ENCODE assay signal across 27 mouse cellular contexts in the genomic region with DNA sequence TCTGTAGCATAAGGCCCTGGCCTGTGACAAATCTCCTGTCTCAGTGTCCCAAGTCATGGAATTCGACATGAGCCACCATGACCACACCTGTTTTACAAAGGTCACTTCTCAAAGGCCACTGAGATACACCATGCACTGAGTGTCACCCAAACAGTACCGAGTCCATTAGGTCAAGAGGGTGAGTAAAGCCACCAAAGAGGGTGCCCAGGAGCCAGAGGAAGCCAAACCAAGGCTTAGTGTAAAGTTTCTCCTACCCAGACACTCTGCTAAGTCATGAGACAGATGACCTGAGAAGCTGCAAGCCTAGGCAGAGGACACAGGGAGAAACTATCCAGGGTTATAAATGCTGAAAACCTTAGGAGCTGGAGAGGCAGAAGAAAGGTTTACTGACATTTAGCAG. TPM values are rescaled to one million over a fixed set of nuclear protein-coding genes. Genes with fewer than 3 reads are reported as not detected.
DNase-seq lines count a peak whose midpoint lies in the region; ATAC-seq and TF ChIP-seq lines count a peak whose summit lies in the region.
"Had no signal": no experiment of that assay in that cellular context is flagged by ENCODE, and none has a peak within 500 bp of the region (broad histone marks: within the 10 kb centered on the region; RNA-seq: fewer than 3 reads in every experiment).

No protein-coding gene starts in this region.

- H3K9ac ChIP-seq in intestine, embryonic 16.5 days (ENCODE audit: low read depth, low read length): no peak overlapping the region
- H3K9ac ChIP-seq in intestine, embryonic 15.5 days: no peak overlapping the region
- no peak overlapping the region for H3K9ac ChIP-seq in forebrain, embryonic 13.5 days
- no peak overlapping the region for H3K9ac ChIP-seq in heart, embryonic 11.5 days (ENCODE audit: low read depth, low read length)
- H3K9ac ChIP-seq: embryonic facial prominence, embryonic 13.5 days; forebrain, embryonic 12.5 days; heart, embryonic 13.5 days; hindbrain, embryonic 12.5 days; hindbrain, embryonic 15.5 days had no signal

- H3K4me3 ChIP-seq in cerebellum, adult 2 months (replicated peaks; ENCODE audit: insufficient read depth, low read depth, low read length): no peak overlapping the region
- H3K4me3 ChIP-seq in intestine, embryonic 16.5 days (ENCODE audit: low read length): no peak overlapping the region
- no peak overlapping the region for H3K4me3 ChIP-seq in intestine, embryonic 15.5 days (replicated peaks)
- no peak overlapping the region for H3K4me3 ChIP-seq in myocyte
- H3K4me3 ChIP-seq in forebrain, embryonic 13.5 days: no peak overlapping the region
- H3K4me3 ChIP-seq in heart, embryonic 11.5 days (ENCODE audit: low read depth, low read length): no peak overlapping the region
- H3K4me3 ChIP-seq: embryonic facial prominence, embryonic 10.5 days; embryonic facial prominence, embryonic 13.5 days; erythroblast, embryonic 14.5 days; forebrain, embryonic 12.5 days; heart, embryonic 13.5 days; hindbrain, embryonic 12.5 days; hindbrain, embryonic 15.5 days had no signal

- ATAC-seq in intestine, embryonic 16.5 days: no peak
- no peak for ATAC-seq in intestine, embryonic 15.5 days
- ATAC-seq in forebrain, embryonic 13.5 days: no peak
- no peak for ATAC-seq in heart, embryonic 11.5 days (replicated peaks; ENCODE audit: insufficient number of reproducible peaks, low FRiP score, low TSS enrichment)
- ATAC-seq: forebrain, embryonic 16.5 days; Patski had no signal

- no peaks in the 10 kb centered on the region for H3K9me3 ChIP-seq in intestine, embryonic 16.5 days (ENCODE audit: control insufficient read depth, low read length)
- H3K9me3 ChIP-seq in intestine, embryonic 15.5 days: no peaks in the 10 kb centered on the region
- H3K9me3 ChIP-seq in forebrain, embryonic 13.5 days (replicated peaks): no peaks in the 10 kb centered on the region
- H3K9me3 ChIP-seq in heart, embryonic 11.5 days (replicated peaks; ENCODE audit: control insufficient read depth, low read length): no peaks in the 10 kb centered on the region
- H3K9me3 ChIP-seq: embryonic facial prominence, embryonic 10.5 days; embryonic facial prominence, embryonic 13.5 days; forebrain, embryonic 12.5 days; G1E; heart, embryonic 13.5 days; hindbrain, embryonic 12.5 days; hindbrain, embryonic 15.5 days had no signal

- no peaks in the 10 kb centered on the region for H3K79me2 ChIP-seq in myocyte (ENCODE audit: control insufficient read depth, insufficient read depth)

- TF ChIP-seq CTCF in cerebellum, adult 2 months (IDR thresholded peaks at IDR 0.05; ENCODE audit: borderline replicate concordance, insufficient read depth, low read depth, low read length): no peak

- no peak for DNase-seq in cerebellum, adult 2 months
- DNase-seq in cerebellum, adult 11-12 months: no peak
- DNase-seq: adrenal gland, postnatal 10 days; adrenal gland, postnatal 36 days; cerebellum, adult 8-10 months; cerebellum, postnatal 10 days; cerebellum, postnatal 36 days; embryo, embryonic 11 days; gastrocnemius, postnatal 10 days; heart, adult 18-20 months; heart, postnatal 14 days; heart, postnatal 4 days had no signal

- H3ac ChIP-seq in myocyte (ENCODE audit: control insufficient read depth, insufficient read length): no peak overlapping the region

- no peaks in the 10 kb centered on the region for H3K27me3 ChIP-seq in cerebellum, adult 2 months (ENCODE audit: control insufficient read depth, insufficient read depth, low read length)
- H3K27me3 ChIP-seq in intestine, embryonic 16.5 days (replicated peaks; ENCODE audit: control insufficient read depth, insufficient read depth, low read length): no peaks in the 10 kb centered on the region
- H3K27me3 ChIP-seq in intestine, embryonic 15.5 days (replicated peaks): no peaks in the 10 kb centered on the region
- no peaks in the 10 kb centered on the region for H3K27me3 ChIP-seq in myocyte (ENCODE audit: control insufficient read depth, insufficient read depth, insufficient read length)
- H3K27me3 ChIP-seq in forebrain, embryonic 13.5 days: no peaks in the 10 kb centered on the region
- H3K27me3 ChIP-seq in heart, embryonic 11.5 days (ENCODE audit: control insufficient read depth, insufficient read depth, low read length): no peaks in the 10 kb centered on the region
- H3K27me3 ChIP-seq: embryonic facial prominence, embryonic 13.5 days; forebrain, embryonic 12.5 days; heart, embryonic 13.5 days; hindbrain, embryonic 12.5 days; hindbrain, embryonic 15.5 days; Patski had no signal

- WGBS in cerebellum, adult 2 months: 90% methylated on average over 2 of the region's 2 CpGs
- 78% methylated on average over 2 of the region's 2 CpGs for WGBS in intestine, embryonic 16.5 days
- 83% methylated on average over 2 of the region's 2 CpGs for WGBS in intestine, embryonic 15.5 days
- WGBS in forebrain, embryonic 13.5 days: 96% methylated on average over 2 of the region's 2 CpGs
- WGBS in heart, embryonic 11.5 days (ENCODE audit: insufficient replicate concordance): 83% methylated on average over 2 of the region's 2 CpGs

- TF ChIP-seq POLR2A in cerebellum, adult 2 months (IDR thresholded peaks at IDR 0.05; ENCODE audit: borderline replicate concordance, insufficient read depth, low read length): no peak
- TF ChIP-seq POLR2A in myocyte (IDR thresholded peaks at IDR 0.05; ENCODE audit: insufficient read length, low read depth): no peak

- no peak overlapping the region for H3K4me2 ChIP-seq in intestine, embryonic 16.5 days (ENCODE audit: low read depth, low read length)
- H3K4me2 ChIP-seq in intestine, embryonic 15.5 days (replicated peaks): no peak overlapping the region
- H3K4me2 ChIP-seq in myocyte (ENCODE audit: low read depth): peak overlapping the region; percentile 42
- no peak overlapping the region for H3K4me2 ChIP-seq in forebrain, embryonic 13.5 days
- no peak overlapping the region for H3K4me2 ChIP-seq in heart, embryonic 11.5 days
- H3K4me2 ChIP-seq: embryonic facial prominence, embryonic 13.5 days; forebrain, embryonic 12.5 days; heart, embryonic 13.5 days; hindbrain, embryonic 12.5 days; hindbrain, embryonic 15.5 days had no signal

- peak overlapping the region; percentile 73; the same call in 1 of the 2 replicates for H3K27ac ChIP-seq in cerebellum, adult 2 months (ENCODE audit: insufficient read depth, low read length)
- 0 out of 2 replicates have a peak overlapping the region, but pooled peaks have one; percentile 33 for H3K27ac ChIP-seq in intestine, embryonic 16.5 days (ENCODE audit: low read length)
- H3K27ac ChIP-seq in intestine, embryonic 15.5 days: no peak overlapping the region
- no peak overlapping the region for H3K27ac ChIP-seq in forebrain, embryonic 13.5 days
- H3K27ac ChIP-seq in heart, embryonic 11.5 days (ENCODE audit: low read depth, low read length): no peak overlapping the region
- H3K27ac ChIP-seq: embryonic facial prominence, embryonic 10.5 days; embryonic facial prominence, embryonic 13.5 days; forebrain, embryonic 12.5 days; heart, embryonic 13.5 days; hindbrain, embryonic 12.5 days; hindbrain, embryonic 15.5 days had no signal

- 0 out of 2 replicates have a peak, but pooled peaks cover 6% of the 10 kb centered on the region for H3K36me3 ChIP-seq in intestine, embryonic 16.5 days (ENCODE audit: control insufficient read depth, insufficient read depth, low read length)
- no peaks in the 10 kb centered on the region for H3K36me3 ChIP-seq in intestine, embryonic 15.5 days
- H3K36me3 ChIP-seq in myocyte (ENCODE audit: control insufficient read depth, insufficient read depth): peaks cover 17% of the 10 kb centered on the region
- H3K36me3 ChIP-seq in forebrain, embryonic 13.5 days (ENCODE audit: poor library complexity, severe bottlenecking): peaks cover 62% of the 10 kb centered on the region
- H3K36me3 ChIP-seq in heart, embryonic 11.5 days (ENCODE audit: control insufficient read depth, insufficient read depth, low read length): peaks cover 18% of the 10 kb centered on the region; the same call in 1 of the 2 replicates
- H3K36me3 ChIP-seq: hindbrain, embryonic 15.5 days had no signal

- peaks cover 43% of the 10 kb centered on the region for H3K4me1 ChIP-seq in cerebellum, adult 2 months (ENCODE audit: control insufficient read depth, insufficient read depth, low read length)
- H3K4me1 ChIP-seq in intestine, embryonic 16.5 days (ENCODE audit: control insufficient read depth, insufficient read depth, low read length): peaks cover 50% of the 10 kb centered on the region
- peaks cover 24% of the 10 kb centered on the region; the same call in 1 of the 2 replicates for H3K4me1 ChIP-seq in intestine, embryonic 15.5 days (replicated peaks)
- peaks cover 41% of the 10 kb centered on the region for H3K4me1 ChIP-seq in forebrain, embryonic 13.5 days
- peaks cover 15% of the 10 kb centered on the region for H3K4me1 ChIP-seq in heart, embryonic 11.5 days (ENCODE audit: control insufficient read depth, insufficient read depth, low read length)

TF ChIP-seq in myocyte, 11 proteins besides CTCF, POLR2A, EP300 and RAD21:
- TF ChIP-seq MAX (IDR thresholded peaks at IDR 0.05; ENCODE audit: low read depth) (no peak), TCF3 (IDR thresholded peaks at IDR 0.05; ENCODE audit: insufficient read length, low read depth) (no peak), SRF (IDR thresholded peaks at IDR 0.05; ENCODE audit: control insufficient read depth, insufficient read length, low read depth) (no peak), TCF12 (IDR thresholded peaks at IDR 0.05; ENCODE audit: insufficient read depth, poor library complexity, severe bottlenecking) (no peak), POLR2AphosphoS2 (IDR thresholded peaks at IDR 0.05; ENCODE audit: insufficient read length, low read depth) (no peak), MYOD1 (IDR thresholded peaks at IDR 0.05; ENCODE audit: control insufficient read depth in 1 of 3, insufficient read length in 2 of 3, low read depth in 2 of 3) (no peak), MYOG (IDR thresholded peaks at IDR 0.05; ENCODE audit: control insufficient read depth in 1 of 3, insufficient read depth in 1 of 3, insufficient read length in 2 of 3, low read depth in 2 of 3) (no peak), CEBPB (IDR thresholded peaks at IDR 0.05; ENCODE audit: insufficient read depth, poor library complexity, severe bottlenecking) (no peak), E2F4 (IDR thresholded peaks at IDR 0.05; ENCODE audit: insufficient read depth) (no peak)

RNA-seq across cellular contexts. Expression of a gene that starts 52.3 kb away (rescaled TPM):
- polyA plus RNA-seq in cerebellum, adult 2 months (2012; rRNA removed): 37.3 and 37.8 TPM in 2 replicates
- polyA plus RNA-seq in intestine, embryonic 16.5 days (2015; fragmentation: Nextera tagmentation; extraction: Ambion mirVana): 22.2 and 23.7 TPM in 2 replicates
- 17.9 and 19.1 TPM in 2 replicates for polyA plus RNA-seq in intestine, embryonic 15.5 days (2015; fragmentation: Nextera tagmentation; extraction: Ambion mirVana)
- polyA plus RNA-seq in myocyte (2012; fragmentation: generic; extraction: Trizol): 26.5 TPM
- 31.1 and 33.9 TPM in 2 replicates for polyA plus RNA-seq in forebrain, embryonic 13.5 days (2015; fragmentation: Nextera tagmentation; extraction: Ambion mirVana)
- 11.9 and 14.5 TPM in 2 replicates for polyA plus RNA-seq in heart, embryonic 11.5 days (2014; fragmentation: Nextera tagmentation; extraction: Ambion mirVana)

Comparison
In these comparisons a context has a peak if more than half of its experiments do, and no peak if none do; other contexts are left out.
1. H3K27ac ChIP-seq: peak in cerebellum, adult 2 months (single experiment) and intestine, embryonic 16.5 days (single experiment); none in intestine, embryonic 15.5 days (single experiment), forebrain, embryonic 13.5 days (single experiment) and heart, embryonic 11.5 days (single experiment).